In the genomic region with DNA sequence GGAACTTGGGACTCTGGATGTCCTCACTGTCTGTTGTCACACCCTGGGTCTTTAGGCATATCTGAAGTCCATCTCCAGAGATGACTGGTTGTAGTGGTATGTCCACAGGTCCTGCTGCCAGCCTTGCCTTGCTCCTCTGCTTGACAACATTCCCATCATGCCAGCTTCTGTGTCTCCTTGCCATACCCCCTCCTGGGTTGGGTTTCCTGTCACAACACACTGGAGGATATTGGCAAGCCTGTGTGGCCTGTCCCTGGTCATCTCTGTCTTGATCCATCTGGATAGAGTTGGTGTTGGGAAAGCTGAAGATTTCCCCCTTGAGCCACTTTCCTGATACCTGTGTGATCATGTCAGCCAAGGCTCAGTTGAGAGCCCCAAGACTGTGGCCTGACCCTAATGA, we compare ENCODE assay signal across 25 mouse cellular contexts. TPM values are rescaled to one million over a fixed set of nuclear protein-coding genes. Genes with fewer than 3 reads are reported as not detected.
DNase-seq lines count a peak whose midpoint lies in the region; ATAC-seq lines count a peak whose summit lies in the region.
"Had no signal": no experiment of that assay in that cellular context is flagged by ENCODE, and none has a peak within 500 bp of the region (broad histone marks: within the 10 kb centered on the region; RNA-seq: fewer than 3 reads in every experiment).

No protein-coding gene starts in this region.

- H3K27ac ChIP-seq in heart, embryonic 13.5 days (replicated peaks) = 0 out of 2 replicates have a peak overlapping the region, but pooled peaks have one; percentile 21
- H3K27ac ChIP-seq: embryonic facial prominence, embryonic 12.5 days; hindbrain, embryonic 12.5 days; liver, embryonic 13.5 days; midbrain, embryonic 15.5 days; neural tube, embryonic 13.5 days; stomach, embryonic 15.5 days had no signal

- H3K4me2 ChIP-seq in heart, embryonic 13.5 days = no peak overlapping the region
- H3K4me2 ChIP-seq: embryonic facial prominence, embryonic 12.5 days; heart, embryonic 11.5 days; hindbrain, embryonic 12.5 days; liver, embryonic 13.5 days; midbrain, embryonic 15.5 days; neural tube, embryonic 13.5 days; stomach, embryonic 15.5 days had no signal

- H3K4me1 ChIP-seq in heart, embryonic 13.5 days = peaks cover 62% of the 10 kb centered on the region
- H3K4me1 ChIP-seq: embryonic facial prominence, embryonic 12.5 days had no signal

- no peaks in the 10 kb centered on the region for H3K27me3 ChIP-seq in heart, embryonic 13.5 days (replicated peaks)
- H3K27me3 ChIP-seq: CH12.LX; embryonic facial prominence, embryonic 12.5 days; hindbrain, embryonic 12.5 days; liver, embryonic 13.5 days; midbrain, embryonic 15.5 days; neural tube, embryonic 13.5 days; stomach, embryonic 15.5 days had no signal

- no peak for ATAC-seq in heart, embryonic 13.5 days (ENCODE audit: extremely low read depth, insufficient number of reproducible peaks, low FRiP score, low TSS enrichment)
- ATAC-seq: midbrain, embryonic 15.5 days had no signal

- H3K9me3 ChIP-seq in heart, embryonic 13.5 days = no peaks in the 10 kb centered on the region
- H3K9me3 ChIP-seq: embryonic facial prominence, embryonic 12.5 days; G1E; hindbrain, embryonic 12.5 days; liver, embryonic 13.5 days; midbrain, embryonic 15.5 days; neural tube, embryonic 13.5 days; stomach, embryonic 15.5 days had no signal

- H3K36me3 ChIP-seq in heart, embryonic 13.5 days = peaks cover 7% of the 10 kb centered on the region
- H3K36me3 ChIP-seq: liver, embryonic 13.5 days; midbrain, embryonic 15.5 days; neural tube, embryonic 13.5 days; stomach, embryonic 15.5 days had no signal

- H3K9ac ChIP-seq in heart, embryonic 13.5 days = peak overlapping the region; percentile 48
- H3K9ac ChIP-seq: embryonic facial prominence, embryonic 12.5 days; hindbrain, embryonic 12.5 days; liver, embryonic 13.5 days; midbrain, embryonic 15.5 days; neural tube, embryonic 13.5 days; stomach, embryonic 15.5 days had no signal

- H3K4me3 ChIP-seq in heart, embryonic 13.5 days = no peak overlapping the region
- H3K4me3 ChIP-seq: embryonic facial prominence, embryonic 12.5 days; hindbrain, embryonic 12.5 days; liver, embryonic 13.5 days; midbrain, embryonic 15.5 days; neural tube, embryonic 13.5 days; stomach, embryonic 15.5 days had no signal

- no peak for DNase-seq in heart, adult 11 months
- peak; percentile 87 for DNase-seq in brain, adult 2 months (ENCODE audit: low read depth, low spot score)
- peak; percentile 72 to 79 for DNase-seq in cerebellum, adult 18-20 months
- DNase-seq in cerebellum, postnatal 14 days = peak; percentile 69 to 74
- no peak for DNase-seq in thymus, postnatal 4 days
- DNase-seq in ovary, postnatal 14 days (ENCODE audit: low spot score) = no peak
- DNase-seq: adrenal gland, adult 2 months; B cell, adult 2 months; kidney, adult 8-10 months; kidney, postnatal 14 days; liver, embryonic 13.5 days; lung, adult 2 months; thymus, postnatal 25 days had no signal

RNA-seq across cellular contexts. Expression of a gene that starts 14.9 kb away (rescaled TPM):
- polyA plus RNA-seq in heart, embryonic 13.5 days (2015; fragmentation: Nextera tagmentation; extraction: Ambion mirVana) = 25.5 and 25.9 TPM in 2 replicates

RNA-seq across cellular contexts. Expression of a gene that starts 37.6 kb away (rescaled TPM):
- polyA plus RNA-seq in heart, embryonic 13.5 days (2015; fragmentation: Nextera tagmentation; extraction: Ambion mirVana) = 70.7 and 74.7 TPM in 2 replicates

RNA-seq across cellular contexts. Expression of a gene that starts 40.6 kb away (rescaled TPM):
- not detected in 2 replicates for polyA plus RNA-seq in heart, embryonic 13.5 days (2015; fragmentation: Nextera tagmentation; extraction: Ambion mirVana)
- polyA plus RNA-seq: adrenal gland, adult 2 months; embryonic facial prominence, embryonic 12.5 days; forebrain, embryonic 11.5 days; G1E; heart, embryonic 11.5 days; hindbrain, embryonic 12.5 days; intestine, embryonic 14.5 days; limb, embryonic 14.5 days; liver, embryonic 13.5 days; lung, adult 2 months; midbrain, embryonic 15.5 days; neural tube, embryonic 13.5 days; stomach, embryonic 15.5 days had no signal

RNA-seq across cellular contexts. Expression of a gene that starts 48.0 kb away (rescaled TPM):
- 67.1 and 71.8 TPM in 2 replicates for polyA plus RNA-seq in heart, embryonic 13.5 days (2015; fragmentation: Nextera tagmentation; extraction: Ambion mirVana)

Comparison
In these comparisons a context has a peak if more than half of its experiments do, and no peak if none do; other contexts are left out.
1. DNase-seq: peak in brain, adult 2 months (single experiment), cerebellum, adult 18-20 months (2 of 2) and cerebellum, postnatal 14 days (2 of 2); none in heart, adult 11 months (single experiment), thymus, postnatal 4 days (single experiment) and ovary, postnatal 14 days (single experiment).